Mouse (Mus musculus) CD4-positive, CD25-positive, alpha-beta regulatory T cell, adult 2 months (primary cell): ENCODE results near the gene Tmeff1.

Experiments
- DNase-seq: peaks from one replicate; pipeline ENCODE4 v3.0.0-alpha.2; 2012; ENCODE audit warnings: low read depth, low spot score

Tmeff1 gene

DNA sequence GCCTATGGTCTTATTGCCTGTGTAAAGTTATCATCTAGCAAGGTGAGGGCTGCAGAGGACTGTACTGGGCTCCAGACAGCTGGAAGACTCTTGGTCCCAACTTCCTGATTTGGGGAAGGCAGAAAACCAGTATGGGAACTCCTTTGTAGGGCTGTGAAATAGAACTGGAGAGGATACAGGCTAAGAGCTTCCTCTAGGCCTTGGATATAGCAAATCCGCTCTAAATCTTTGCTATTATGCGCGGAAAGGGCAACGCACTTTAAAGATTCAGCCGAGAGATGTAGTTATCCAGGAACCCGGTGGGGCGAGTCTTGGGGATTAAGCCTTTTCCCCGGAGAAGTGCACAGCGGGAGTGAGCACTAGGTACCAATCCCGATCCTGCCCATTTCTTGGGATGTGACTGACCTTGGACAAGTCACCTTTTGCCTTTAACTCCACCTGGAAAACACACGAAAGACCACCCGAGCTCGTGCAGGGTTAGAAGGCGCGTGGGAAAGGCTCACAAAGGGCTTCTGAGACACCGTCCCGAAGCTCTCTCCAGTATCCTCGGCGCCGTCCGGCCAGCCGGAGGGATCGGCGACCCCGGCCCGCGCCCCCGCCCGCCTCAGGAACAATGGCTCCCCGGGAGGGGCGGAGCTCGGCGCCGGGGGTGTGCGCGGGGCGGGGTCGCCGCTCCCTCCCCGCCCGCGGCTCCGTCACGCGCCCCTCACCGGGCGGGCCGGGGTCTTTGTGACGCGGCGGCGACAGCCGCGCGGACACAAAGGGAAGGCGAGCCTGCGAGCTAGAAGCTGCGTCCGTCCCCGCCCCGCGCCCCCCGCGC lies at the start of gene Tmeff1:
Gene Tmeff1, plus strand, starts transcription at position 754 of the 820 bp plus-strand sequence.
- DNase-seq = no peak

DNA sequence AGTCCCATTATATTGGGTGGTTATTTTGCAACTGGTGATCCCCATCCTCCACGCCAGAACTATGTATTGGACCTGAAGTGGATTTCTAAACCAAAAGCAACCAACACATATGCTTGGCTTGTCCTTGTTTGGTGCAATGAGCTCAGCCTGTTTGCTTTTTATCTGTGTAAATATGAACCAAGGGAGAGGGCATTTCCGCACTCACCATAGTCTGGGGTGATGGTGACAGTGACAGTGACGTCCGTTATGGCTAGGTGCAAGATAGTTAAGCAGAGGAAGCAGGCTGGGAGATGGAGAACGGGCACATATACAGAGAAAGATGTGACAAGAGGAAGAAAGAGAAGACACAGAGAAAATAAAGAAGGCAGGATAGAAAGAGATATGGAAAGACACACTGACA lies 48.7 kb upstream of the Tmeff1 start:
- DNase-seq = no peak

DNA sequence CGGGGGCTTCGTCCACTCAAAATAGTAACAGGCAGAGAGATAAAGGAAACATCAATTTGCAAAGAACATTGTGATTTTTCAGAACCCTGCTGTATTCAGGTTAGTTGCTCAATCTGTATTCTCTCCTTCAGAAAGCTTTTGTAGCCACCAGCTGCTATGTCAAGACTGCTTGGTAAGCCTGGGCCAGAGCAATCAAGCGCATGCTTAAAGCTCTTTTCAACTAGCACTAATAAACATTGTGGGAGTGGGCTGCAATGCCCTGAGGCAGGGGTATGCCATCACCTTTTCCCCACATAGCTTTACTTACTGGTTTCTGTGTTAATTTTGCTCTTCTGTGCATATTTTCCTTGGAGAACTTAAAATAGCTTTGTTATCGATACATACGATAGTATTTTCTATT lies 48.0 kb upstream of the Tmeff1 start:
- DNase-seq = no peak

DNA sequence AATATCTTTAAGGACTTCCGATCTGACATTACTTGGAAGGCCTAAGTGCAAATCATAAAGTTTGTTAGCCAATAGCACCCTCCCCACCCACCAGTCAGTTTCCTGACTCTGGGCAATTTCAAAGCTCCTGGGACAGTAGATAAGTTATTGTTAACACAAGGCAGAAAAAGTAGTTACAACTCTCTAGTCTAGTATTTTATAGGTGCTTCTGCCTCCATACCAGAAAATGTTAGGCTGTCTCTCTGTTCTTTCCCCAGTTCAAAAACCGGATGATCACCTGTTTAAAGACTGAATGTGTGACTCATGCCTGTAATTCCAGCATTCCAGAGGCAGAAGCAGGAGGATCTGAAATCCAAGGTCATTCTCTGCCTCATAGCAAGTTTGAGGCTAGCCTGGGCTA lies 46.4 kb upstream of the Tmeff1 start:
- no peak for DNase-seq

DNA sequence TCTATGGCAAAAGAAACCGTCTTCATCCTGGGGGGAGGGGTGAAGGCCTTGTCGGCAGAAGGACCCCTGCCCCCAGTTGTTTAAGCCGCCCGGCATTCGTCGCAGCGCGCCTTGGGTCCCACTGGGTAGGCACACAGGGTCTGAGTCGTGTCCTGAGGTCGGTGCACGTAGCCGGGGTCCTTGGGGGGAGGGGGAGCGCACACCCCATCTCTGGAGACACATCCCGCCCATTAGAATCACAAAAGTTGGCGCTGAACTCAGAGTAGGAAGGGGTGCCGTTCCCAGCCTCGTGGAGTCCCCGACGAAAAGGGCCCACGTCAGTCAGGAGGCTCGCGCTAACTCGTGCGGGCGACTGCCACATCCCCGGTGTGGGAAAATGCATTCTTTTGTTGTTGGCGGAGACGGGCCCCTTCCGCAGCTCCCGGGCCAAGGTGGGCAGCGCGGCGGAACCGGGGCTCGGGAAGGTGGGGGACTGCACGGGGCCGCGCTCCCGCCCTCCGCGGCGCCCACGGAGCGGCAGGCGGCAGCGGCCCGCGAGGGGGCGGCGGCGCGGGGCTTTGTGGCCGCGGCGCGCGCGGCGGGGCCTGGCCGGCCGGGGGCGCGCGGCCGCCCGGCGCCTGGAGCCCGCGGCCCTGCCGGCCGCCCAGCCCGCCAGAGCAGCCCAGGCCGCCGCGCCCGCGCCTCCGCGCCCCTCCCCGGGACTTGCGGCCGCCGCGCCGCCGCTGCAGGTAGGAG lies 45.0 kb upstream of the Tmeff1 start, which contains the start of gene Msantd3:
Gene Msantd3, plus strand, starts transcription at position 95 of the 735 bp plus-strand sequence.
- no peak for DNase-seq

DNA sequence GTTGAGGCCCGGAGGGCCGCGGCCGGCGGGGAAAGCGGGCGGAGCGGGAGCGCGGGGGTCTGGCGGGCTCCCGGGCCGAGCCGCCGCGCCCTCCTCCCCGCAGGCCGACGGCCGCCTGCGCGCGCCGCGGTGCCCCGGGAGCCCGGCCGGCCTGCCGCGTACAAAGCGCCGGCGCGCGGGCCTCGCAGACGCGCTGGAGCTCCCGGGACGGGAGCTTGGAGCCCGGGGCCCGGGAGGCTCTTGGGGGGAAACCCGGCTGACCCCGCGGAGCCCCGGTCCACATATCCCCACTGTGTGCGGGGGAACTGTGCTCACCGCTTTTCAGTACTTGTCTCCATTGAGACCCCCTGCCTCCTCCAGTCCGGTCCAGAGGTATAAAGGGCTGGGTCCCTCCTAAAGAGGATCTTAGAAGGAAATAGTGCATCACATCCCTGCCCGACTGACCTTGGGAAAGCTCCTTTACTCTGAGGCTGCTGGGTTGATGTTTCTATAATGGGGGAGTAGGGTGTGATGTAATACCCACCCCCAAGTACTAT lies 44.3 kb upstream of the Tmeff1 start:
- no peak for DNase-seq

DNA sequence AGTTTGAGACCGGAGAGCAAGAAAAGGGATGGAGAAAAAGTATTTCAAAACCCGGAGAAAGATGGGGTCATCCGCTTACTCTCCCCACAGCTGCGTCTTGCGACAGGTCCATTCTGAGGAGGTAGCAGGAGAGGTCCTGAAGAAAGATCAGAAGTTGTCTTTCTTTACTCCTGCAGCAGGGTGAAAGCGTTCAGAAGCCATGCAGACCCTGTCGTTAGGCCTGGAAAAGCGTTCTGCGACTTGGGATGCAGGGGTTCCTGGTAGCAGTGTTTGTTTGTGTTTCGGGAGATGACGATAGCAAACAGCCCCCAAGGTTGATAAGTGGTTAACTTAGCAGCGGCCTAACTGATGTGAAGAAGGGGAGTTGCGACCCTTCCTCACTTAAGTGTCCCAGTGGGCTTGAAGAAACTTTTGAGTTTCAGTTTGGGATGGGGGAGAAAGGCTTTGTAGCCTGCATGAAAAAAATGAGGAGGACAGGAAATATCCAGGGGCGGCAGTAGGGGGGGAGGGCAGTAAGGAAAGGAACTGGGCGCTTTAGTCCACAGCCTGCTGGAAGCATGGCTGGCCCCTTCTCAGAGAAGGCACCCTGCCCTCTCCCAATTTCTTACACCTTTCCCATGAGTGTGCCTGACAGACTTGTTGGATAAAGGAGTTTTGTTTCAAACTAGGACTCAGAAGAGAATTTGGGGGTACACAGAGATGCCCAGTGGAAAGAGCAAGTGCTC lies 43.3 kb upstream of the Tmeff1 start:
- DNase-seq = no peak

DNA sequence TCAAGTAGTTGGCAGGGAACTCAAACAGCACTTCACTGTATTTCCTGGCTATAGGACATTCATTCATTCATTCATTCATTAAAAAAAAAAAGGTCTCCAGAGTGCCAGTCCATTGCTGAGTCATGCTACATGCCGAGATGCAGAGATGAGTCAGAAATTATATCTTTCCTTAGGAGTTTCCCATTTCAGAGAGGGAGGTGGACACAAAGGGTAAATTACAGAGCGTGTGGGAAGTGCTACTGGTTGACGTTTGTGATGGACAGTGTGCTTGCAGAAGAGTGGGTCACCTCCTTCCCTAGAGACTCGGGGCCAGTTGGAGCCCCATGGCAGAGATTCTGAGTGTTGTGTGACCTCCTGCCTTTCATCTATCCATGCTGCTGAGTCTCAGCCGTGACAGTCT lies 42.6 kb upstream of the Tmeff1 start:
- no peak for DNase-seq

DNA sequence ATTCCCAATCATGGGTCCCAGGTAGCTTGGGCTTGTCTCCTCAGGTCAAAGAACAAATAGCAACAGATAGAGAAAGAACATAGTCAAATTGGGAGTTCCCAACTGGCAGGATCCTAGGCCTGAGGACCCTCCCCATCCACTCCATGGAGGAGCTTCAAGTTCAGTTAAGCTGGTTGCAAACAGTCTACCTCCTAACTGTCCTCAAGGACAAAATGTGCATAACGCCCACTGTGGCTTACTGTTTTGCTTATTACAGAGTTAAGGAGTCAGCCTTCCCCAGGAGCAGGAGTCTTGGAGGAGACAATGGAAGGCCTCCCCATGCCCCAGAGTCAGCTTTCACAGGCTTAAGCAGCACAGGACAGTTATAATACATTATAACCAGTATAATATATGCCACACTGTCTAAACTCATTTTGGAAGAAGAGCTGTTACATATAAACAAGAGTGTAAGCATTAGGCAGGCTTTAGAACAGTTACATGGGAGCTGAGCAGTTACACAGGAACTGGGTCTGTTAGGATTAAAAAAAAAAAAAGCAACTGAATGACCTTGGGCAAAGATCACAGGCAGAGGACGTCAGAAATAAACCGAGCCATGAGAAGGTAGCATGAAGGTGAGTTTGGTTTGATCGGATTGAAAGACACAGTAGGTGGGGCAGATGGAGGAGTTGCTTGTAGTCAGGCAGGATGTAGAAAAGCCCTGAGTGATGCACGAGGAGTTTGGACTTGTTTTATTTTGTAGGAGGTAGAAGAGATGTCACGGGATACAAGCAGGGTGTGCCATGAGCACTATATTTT lies 41.7 kb upstream of the Tmeff1 start:
- DNase-seq = no peak

DNA sequence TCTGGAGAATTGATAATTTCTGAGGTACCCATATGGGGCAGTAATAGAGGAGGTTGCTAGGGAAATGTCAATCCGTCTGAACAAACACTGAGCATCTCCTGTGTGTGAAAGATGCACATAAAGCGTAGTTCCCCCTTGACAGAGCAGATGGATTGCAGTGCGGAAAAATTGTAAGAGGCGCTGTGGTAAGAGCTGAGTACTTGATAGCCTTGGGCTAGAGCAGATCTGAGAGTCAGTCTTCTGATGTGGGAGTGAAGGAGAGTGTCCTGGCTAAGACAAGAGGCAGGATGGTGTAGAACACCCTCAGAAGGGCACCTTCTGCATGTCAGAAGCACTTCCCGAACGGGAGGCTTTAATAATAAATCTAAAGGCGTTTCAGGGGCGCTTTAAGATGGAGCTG lies 40.8 kb upstream of the Tmeff1 start:
- no peak for DNase-seq

DNA sequence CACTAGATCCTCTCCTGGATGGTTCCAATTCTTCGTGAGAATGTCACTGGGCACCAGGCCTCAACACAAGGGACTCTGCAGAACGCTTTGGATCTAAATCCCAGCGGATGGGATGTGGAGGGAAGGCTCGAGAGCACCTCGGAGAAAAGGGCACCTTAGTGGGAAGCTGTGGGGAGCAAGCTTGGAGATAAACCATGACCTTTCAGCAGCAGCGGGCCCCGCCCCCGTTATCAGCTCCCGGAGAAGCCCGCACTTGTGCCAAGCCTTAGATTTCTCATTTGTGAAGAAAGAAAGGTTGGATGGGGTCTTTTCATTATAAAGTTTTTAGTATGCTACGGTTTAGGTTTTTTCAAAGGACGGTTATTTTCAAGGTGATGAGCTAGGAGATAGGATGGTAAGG lies 39.0 kb upstream of the Tmeff1 start:
- DNase-seq = no peak

DNA sequence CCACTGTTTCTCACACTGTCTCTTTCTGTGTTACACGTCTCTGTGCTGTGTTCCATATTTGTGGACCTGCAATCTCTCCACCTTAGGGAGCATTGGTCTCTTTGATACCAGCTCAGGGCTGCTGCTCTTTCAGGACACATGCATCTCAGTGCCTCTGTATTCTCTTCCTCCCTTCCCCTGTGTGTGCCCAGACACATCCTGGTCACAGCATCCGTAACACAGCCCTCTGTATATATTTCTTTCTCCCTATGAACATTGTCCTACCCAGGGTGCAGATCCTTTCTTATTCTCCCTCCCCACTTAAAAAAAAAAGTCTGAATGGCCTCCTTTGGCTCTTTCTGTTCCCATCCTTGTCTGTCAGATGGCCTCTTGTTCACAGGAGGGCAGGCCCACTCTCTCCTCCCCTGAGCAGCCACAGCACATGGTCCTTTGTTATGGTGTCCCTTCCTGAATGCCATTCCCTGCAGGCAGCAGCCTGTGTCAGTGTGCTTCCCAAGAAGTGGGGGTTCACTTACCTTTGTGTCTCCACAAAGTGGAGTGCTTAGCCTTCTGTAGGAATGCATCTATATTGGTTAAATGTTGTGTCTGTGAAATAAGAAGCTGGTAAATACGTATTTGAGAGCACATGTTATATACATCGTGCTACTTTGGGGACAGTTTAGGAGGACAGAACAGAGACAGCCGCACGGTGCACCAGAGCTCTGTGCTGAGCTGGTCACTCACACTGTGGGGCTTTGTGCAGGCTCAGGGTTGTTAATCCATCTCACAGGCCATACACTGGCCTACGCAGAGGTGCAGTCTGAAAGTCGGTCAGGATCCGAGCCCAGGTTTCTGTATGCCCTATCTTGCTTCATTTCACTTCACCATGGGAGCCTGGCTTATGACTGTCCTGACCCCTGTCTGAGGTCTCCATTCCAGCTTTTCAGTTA lies 38.1 kb upstream of the Tmeff1 start:
- no peak for DNase-seq

DNA sequence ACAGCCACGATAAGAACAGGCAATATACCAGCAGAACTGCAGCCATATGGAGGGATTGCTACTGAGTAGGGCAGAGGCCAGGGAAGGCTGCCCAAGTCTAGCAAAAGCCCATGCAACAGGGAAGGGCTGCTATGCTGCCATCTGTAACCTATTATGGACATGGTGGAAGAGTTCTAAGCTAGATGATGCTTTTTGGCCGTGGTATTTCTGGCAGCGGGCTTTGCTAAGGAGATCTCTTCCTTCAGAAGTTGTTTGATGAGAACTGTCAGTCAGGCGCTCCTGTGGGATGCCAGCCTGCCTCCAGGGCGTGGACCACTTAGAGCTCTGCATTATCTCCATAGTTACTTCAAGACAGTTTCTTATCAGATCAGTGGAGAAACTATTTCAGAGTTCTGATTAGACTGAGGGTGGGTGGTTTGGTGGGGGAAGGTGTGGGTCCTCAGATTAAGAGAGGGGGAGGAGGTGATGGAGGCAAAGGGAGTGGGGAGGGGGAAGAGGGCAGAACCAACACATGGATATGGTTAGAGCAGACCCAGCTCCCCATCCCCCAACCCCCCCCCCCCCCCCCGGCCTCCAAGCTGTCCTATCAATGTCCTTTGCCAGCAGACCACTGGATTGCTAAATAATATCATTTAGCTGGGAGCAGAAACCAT lies 36.5 kb upstream of the Tmeff1 start:
- DNase-seq = no peak

DNA sequence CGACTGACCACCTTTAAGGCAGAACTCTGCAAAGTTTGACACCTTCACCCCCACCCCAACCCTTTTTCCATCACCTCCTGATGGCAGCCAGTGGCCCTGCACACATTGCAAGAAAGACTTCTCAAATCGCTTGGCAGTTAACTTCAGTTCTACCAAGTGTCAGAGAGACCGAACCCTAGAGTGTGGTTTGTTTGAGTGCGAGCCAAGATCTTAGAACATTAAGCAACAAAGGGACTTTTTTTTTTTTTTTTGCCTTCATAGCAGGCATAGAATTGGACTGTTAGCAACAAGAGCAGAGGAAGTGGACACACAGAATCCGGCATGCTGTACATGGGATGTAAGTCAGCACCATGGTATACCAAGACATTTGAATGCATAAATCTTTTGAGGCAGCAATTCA lies 35.3 kb upstream of the Tmeff1 start:
- no peak for DNase-seq

DNA sequence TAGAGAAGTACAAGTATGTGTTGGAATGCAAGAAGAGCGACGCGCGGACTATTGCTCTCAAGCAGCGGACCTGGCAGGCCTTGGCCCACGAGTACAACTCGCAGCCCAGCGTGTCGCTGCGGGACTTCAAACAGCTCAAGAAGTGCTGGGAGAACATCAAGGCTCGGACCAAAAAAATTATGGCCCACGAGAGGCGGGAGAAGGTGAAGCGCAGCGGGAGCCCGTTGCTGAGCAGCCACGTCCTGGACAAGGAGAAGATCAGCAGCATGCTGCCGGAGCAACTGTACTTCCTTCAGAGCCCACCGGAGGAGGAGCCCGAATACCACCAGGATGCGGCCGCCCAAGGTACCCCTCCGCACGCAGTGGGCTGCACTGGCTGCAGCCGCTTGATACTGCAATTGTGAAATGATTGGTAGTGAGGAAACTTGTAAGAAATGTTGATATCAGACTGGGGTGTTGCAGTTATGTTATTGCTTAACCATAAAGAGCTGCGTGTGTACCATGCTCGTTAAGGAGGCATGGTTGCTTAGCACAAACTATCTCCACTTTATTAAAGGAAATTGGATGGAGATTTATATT lies 32.4 kb upstream of the Tmeff1 start:
- no peak for DNase-seq

DNA sequence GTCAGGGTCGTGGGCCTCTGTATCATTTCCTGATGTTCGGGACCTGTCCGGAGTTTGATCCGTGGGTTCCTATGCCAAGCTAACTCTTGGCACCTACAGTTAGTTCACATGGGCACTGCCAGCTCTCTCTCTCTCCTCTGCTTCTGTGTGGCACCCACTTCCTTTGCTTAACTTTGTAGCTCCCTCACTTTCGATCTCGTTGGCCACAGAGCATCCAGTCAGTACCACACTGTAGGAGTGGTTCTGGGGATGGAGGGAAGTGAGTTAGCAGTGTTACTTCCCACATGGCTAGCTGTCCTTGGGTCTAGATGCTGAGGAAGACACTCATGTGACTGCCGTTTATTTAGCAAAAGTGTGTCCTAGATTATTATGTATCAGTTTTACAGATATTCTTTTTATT lies 30.8 kb upstream of the Tmeff1 start:
- no peak for DNase-seq

DNA sequence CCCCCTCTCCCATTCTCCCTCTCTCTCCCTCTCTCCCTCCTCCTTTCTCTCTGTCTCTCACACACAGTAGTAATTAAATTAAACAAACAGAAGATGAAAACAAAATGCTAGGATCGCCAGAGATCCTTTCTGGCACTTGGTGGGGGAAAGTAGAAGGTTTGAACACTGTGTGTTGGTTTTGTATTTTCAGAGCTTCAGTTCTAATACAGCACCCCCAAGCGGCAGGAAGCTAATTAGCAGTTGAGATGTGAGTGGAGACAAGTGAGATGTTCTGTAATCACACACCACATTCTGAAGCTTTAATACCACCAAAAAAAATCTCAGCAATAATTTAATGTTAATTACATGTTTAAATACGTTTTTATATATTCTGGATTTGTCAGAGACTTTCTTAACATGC lies 29.2 kb upstream of the Tmeff1 start:
- DNase-seq = peak; percentile 35

DNA sequence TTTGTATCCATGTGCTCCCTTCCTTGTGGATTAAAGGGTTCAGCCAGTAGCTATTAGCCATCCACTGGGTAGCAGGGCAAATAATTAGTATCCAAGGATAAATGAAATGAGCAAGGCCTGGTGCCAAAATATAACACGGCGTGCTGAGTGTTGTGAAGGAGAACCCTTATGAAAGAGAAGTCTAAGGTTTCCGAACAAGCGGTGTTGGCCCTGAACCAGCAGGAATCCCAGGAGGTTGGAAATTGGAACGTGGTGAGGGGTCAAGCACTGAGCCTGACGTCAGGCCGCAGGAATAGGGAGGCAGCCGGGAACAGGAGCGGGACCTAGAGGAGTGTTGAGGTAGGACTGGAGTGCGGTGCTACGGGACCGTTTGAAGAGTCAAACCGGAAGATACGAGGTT lies 25.3 kb upstream of the Tmeff1 start:
- DNase-seq = no peak

DNA sequence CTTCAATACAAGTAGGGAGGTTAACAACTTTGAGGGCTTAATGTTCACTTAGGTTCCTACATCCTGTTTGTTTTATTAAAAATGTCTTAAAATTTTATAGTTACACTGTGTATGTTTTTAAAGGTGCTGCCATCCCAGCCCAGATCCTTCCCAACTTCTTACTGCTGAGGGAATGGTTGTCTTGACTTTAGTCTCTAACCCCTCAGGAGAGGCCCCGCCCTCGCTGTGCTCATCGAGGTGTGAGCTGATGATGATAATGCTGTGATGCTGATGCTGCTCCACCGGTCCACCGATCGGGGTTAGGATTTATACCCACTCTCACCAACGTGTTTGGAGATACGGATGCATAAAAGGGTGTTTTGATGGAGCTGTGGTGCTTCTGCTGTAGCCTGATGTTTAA lies 23.1 kb upstream of the Tmeff1 start:
- no peak for DNase-seq
